Mouse (Mus musculus) ES-Bruce4 (cell line): Measurements from ENCODE around the gene Chst8. TPM values are rescaled to one million over a fixed set of nuclear protein-coding genes. Genes with fewer than 3 reads are reported as not detected.

Source experiments
- H3K27ac ChIP-seq: 2 replicates; pipeline ENCODE4 v1.5.1; 2012; ENCODE audit warnings: low read length, inconsistent platforms; ENCODE audit not compliant: insufficient read depth
- H3K27me3 ChIP-seq: 2 replicates; pipeline ENCODE4 v1.6.1; 2012; ENCODE audit warnings: mild to moderate bottlenecking, low read length, inconsistent platforms; ENCODE audit not compliant: control insufficient read depth, poor library complexity, insufficient read depth, severe bottlenecking
- H3K36me3 ChIP-seq: 2 replicates; pipeline ENCODE4 v1.6.1; 2012; ENCODE audit warnings: inconsistent platforms, mild to moderate bottlenecking, low read length, moderate library complexity; ENCODE audit not compliant: control insufficient read depth, poor library complexity, insufficient read depth, severe bottlenecking
- H3K4me1 ChIP-seq: one replicate; pipeline ENCODE4 v1.8.1; 2011; ENCODE audit warnings: low read length; ENCODE audit not compliant: control insufficient read depth, insufficient read depth
- H3K4me3 ChIP-seq: 2 replicates; pipeline ENCODE4 v1.5.1; 2011; ENCODE audit warnings: low read depth, mild to moderate bottlenecking, low read length
- H3K9ac ChIP-seq: 2 replicates; pipeline ENCODE4 v1.6.1; 2012; ENCODE audit warnings: low read depth, mild to moderate bottlenecking, inconsistent platforms; ENCODE audit not compliant: poor library complexity, severe bottlenecking
- H3K9me3 ChIP-seq: replicated peaks from 2 replicates; pipeline ENCODE4 v1.6.1; 2012; ENCODE audit warnings: mild to moderate bottlenecking, low read length, inconsistent platforms; ENCODE audit not compliant: control insufficient read depth, poor library complexity, insufficient read depth, severe bottlenecking
- CTCF ChIP-seq: IDR thresholded peaks from one replicate; pipeline ENCODE4 v1.8.1; 2011; ENCODE audit warnings: low read depth, low read length
- EP300 ChIP-seq: IDR thresholded peaks from 2 replicates; pipeline ENCODE4 v1.6.1; 2011; ENCODE audit warnings: low read depth, low read length; ENCODE audit not compliant: insufficient read depth
- POLR2A ChIP-seq: IDR thresholded peaks from one replicate; pipeline ENCODE4 v1.8.1; 2011; ENCODE audit warnings: low read length; ENCODE audit not compliant: insufficient read depth
- polyA plus RNA-seq: library from polyadenylated mRNA; stranded (reverse); fragments of >200 nt; gene quantifications from 2 replicates; pipeline ENCODE4 v1.2.4, GENCODE M21; 2011; ENCODE audit warnings: low read depth; ENCODE audit not compliant: missing spikeins, insufficient read depth, insufficient read length

The Chst8 gene
- polyA plus RNA-seq, 1 experiment, result 4.8 TPM

DNA sequence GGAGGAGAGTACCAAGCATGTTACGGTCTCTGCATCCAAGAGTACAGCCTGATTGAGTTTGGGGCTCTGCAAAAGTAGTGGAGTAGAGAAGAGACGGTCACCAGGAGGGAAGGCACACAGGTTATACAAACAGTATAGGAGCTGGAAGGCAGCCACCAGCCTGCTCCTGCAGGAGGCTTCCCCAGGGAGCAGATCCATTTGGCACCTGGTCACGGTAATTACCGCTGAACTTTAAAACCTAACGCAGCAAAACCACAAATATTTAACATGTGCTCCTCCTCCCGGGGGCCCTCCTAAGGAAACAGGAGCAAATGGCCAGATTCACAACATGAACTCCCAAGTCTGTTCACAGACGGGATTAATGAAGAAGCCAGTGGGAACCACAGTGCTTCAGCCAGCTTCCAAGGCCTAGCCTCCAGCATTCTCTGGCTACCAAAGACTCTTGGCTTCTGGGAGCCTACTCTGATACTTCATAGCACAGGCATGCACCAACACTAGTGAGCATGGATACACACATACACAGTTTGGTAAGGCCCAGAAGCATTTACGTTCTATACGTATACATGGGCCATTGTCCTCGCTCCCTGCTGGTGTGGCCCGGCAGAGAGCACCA is 97.6 kb downstream of the Chst8 start:
- H3K9ac ChIP-seq, result no peak overlapping the region
- peaks cover 4% of the 10 kb centered on the region for H3K4me1 ChIP-seq
- H3K4me3 ChIP-seq, result no peak overlapping the region
- H3K27me3 ChIP-seq, result no peaks in the 10 kb centered on the region
- no peak for TF ChIP-seq EP300
- no peak for TF ChIP-seq POLR2A
- no peak for TF ChIP-seq CTCF
- no peak overlapping the region for H3K27ac ChIP-seq
- no peaks in the 10 kb centered on the region for H3K36me3 ChIP-seq
- no peaks in the 10 kb centered on the region for H3K9me3 ChIP-seq

- no peaks in the 10 kb centered on the region for H3K9me3 ChIP-seq
- no peak overlapping the region for H3K4me3 ChIP-seq
- no peak for TF ChIP-seq EP300
- no peak overlapping the region for H3K9ac ChIP-seq
- no peaks in the 10 kb centered on the region for H3K4me1 ChIP-seq
- H3K36me3 ChIP-seq, result no peaks in the 10 kb centered on the region
- no peak overlapping the region for H3K27ac ChIP-seq
- H3K27me3 ChIP-seq, result no peaks in the 10 kb centered on the region
These were observed 103.4 kb downstream of the Chst8 start for GRCm38 (mm10) chr7:34709111-34709510.

DNA sequence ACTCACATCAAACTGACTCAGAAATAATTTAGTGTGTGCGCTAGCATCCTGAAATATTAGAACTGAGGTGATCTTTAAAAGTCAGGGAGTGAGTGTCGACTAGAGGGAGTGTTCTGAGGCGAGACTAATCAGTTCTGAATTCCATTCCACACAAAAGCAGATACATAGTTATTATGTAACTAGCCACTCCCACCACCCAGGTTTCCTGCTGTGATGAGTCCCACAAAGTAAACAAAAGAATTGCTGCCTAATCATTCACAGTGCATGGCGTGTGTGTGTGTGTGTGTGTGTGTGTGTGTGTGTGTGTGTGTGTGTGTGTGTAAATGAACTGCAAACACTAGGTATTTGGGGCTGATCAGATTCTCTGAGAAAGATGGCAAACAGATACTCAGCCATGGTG is 108.1 kb downstream of the Chst8 start:
- Histone ChIP-seq H3K27ac (no peak overlapping the region), H3K9me3 (no peaks in the 10 kb centered on the region), H3K4me3 (no peak overlapping the region)

DNA sequence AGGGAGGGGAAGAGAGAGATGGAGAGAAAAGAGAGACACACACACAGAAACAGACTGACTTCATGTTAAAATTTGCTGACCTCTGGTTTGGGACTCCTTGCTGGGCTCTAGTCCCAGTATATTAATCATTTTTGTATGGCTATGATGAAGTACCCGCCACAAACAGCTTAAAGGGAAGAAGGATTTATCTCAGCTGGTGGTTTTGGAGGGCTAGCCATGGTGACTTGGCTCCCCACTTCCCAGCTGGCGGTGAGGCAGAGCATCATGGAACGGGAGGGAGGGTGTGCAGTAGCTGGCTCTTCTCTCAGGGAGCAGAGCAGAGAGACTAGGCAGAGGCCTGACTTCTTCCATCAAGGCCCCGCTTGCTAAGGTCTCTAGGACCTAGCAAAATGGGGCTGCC is 109.1 kb downstream of the Chst8 start:
- no peak overlapping the region for H3K27ac ChIP-seq
- H3K4me3 ChIP-seq, result no peak overlapping the region
- H3K4me1 ChIP-seq, result no peaks in the 10 kb centered on the region
- no peaks in the 10 kb centered on the region for H3K36me3 ChIP-seq
- TF ChIP-seq EP300, result no peak
- no peak for TF ChIP-seq CTCF
- TF ChIP-seq POLR2A, result no peak
- no peak overlapping the region for H3K9ac ChIP-seq
- H3K9me3 ChIP-seq, result no peaks in the 10 kb centered on the region
- no peaks in the 10 kb centered on the region for H3K27me3 ChIP-seq

More for the DNA sequence above, 108.1 kb downstream of the Chst8 start:
- no peaks in the 10 kb centered on the region for H3K27me3 ChIP-seq
- H3K4me1 ChIP-seq, result no peaks in the 10 kb centered on the region
- no peaks in the 10 kb centered on the region for H3K36me3 ChIP-seq
- H3K9ac ChIP-seq, result no peak overlapping the region
- TF ChIP-seq POLR2A (no peak), CTCF (no peak), EP300 (no peak)

- no peak overlapping the region for H3K4me3 ChIP-seq
- H3K27ac ChIP-seq, result no peak overlapping the region
These were observed 109.7 kb downstream of the Chst8 start for GRCm38 (mm10) chr7:34702718-34703351.

DNA sequence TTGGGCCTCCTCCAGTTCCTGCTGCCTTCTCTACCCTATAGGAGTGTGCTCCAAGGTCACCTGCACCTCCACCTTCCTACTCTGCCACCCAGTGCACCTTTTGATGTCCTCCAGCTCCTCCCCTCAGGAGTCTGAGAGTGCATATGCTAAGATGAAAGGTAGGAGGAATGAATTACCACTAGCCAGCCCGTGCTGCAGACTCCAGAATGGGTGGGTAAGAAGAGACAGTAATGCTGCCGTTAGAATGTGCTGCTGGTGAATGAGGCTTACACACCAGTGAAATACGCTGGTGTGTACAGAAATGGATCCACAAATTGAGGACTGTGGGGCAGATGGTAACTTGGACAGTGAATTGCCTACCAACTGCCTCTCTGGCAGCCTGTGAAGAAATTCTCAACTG is 112.6 kb downstream of the Chst8 start:
- H3K4me3 ChIP-seq, result no peak overlapping the region
- no peaks in the 10 kb centered on the region for H3K9me3 ChIP-seq
- no peak overlapping the region for H3K9ac ChIP-seq
- no peaks in the 10 kb centered on the region for H3K36me3 ChIP-seq
- no peak for TF ChIP-seq CTCF
- TF ChIP-seq POLR2A, result no peak
- TF ChIP-seq EP300, result no peak
- H3K27ac ChIP-seq, result no peak overlapping the region
- H3K4me1 ChIP-seq, result peaks cover 4% of the 10 kb centered on the region
- no peaks in the 10 kb centered on the region for H3K27me3 ChIP-seq

More at GRCm38 (mm10) chr7:34702718-34703351, 109.7 kb downstream of the Chst8 start:
- Histone ChIP-seq H3K4me1 (no peaks in the 10 kb centered on the region), H3K27me3 (no peaks in the 10 kb centered on the region), H3K9me3 (no peaks in the 10 kb centered on the region), H3K9ac (no peak overlapping the region), H3K36me3 (no peaks in the 10 kb centered on the region)
- TF ChIP-seq CTCF (no peak), EP300 (no peak), POLR2A (no peak)
